Mouse (Mus musculus): ENCODE measurements around the gene Igfbp6. TPM values are rescaled to one million over a fixed set of nuclear protein-coding genes. Genes with fewer than 3 reads are reported as not detected.
A peak's percentile ranks its signal among the peaks of the same experiment; 100 is the strongest.
"Not testable (repeated sequence)": the region's sequence is repeated elsewhere in the genome, so short reads cannot be mapped to it uniquely, and the experiment has no call there.

Igfbp6 gene
- polyA plus RNA-seq, 1 experiment from 2014 or later = 27.1 TPM

DNA sequence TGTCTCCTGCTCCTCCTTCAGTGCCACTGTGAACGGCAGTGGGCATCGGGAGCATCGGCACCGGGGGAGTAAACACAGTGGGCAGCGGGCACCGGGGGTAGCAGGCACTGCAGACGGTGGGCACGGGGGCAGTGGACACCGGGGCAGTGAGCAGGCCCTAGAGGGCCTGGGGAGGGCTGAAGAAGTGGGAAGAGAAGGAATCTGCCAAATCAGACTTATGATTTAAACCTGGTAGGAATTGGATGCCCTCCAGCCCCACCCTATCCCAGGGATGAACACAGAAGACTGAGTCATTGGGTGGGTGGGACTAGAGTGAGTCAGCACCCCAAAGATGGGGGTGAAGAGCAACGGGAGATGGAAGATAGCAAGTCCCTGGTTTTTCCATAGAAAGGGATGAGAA, 1.2 kb downstream of the Igfbp6 start:
- peaks cover 13% of the 10 kb centered on the region for H3K27me3 ChIP-seq (ENCODE audit: control insufficient read depth, insufficient read depth, low read length)

GRCm38 (mm10) chr15:102146089-102146488, 1.9 kb downstream of the Igfbp6 start:
- H3K4me1 ChIP-seq (ENCODE audit: control insufficient read depth, insufficient read depth, low read length) = peaks cover 12% of the 10 kb centered on the region; the same call in 1 of the 2 replicates
- no peaks in the 10 kb centered on the region for H3K36me3 ChIP-seq (ENCODE audit: control insufficient read depth, insufficient read depth, low read length)
- H3K27ac ChIP-seq (ENCODE audit: low read depth, low read length) = no peak overlapping the region
- H3K9me3 ChIP-seq (ENCODE audit: control insufficient read depth, low read length) = no peaks in the 10 kb centered on the region
- ATAC-seq (ENCODE audit: low FRiP score, low TSS enrichment) = no peak
- H3K4me3 ChIP-seq (ENCODE audit: low read length) = no peak overlapping the region
- no peak overlapping the region for H3K9ac ChIP-seq (ENCODE audit: low read depth, low read length)
- no peak overlapping the region; the same call in 1 of the 2 replicates for H3K4me2 ChIP-seq (replicated peaks; ENCODE audit: low read depth, low read length)
- peaks cover 13% of the 10 kb centered on the region for H3K27me3 ChIP-seq (ENCODE audit: control insufficient read depth, insufficient read depth, low read length)
- WGBS = 94% methylated on average over 5 of the region's 5 CpGs

More for the DNA sequence above, 1.2 kb downstream of the Igfbp6 start:
- H3K4me2 ChIP-seq (replicated peaks; ENCODE audit: low read depth, low read length) = peak overlapping the region; percentile 41; the same call in 1 of the 2 replicates
- H3K4me1 ChIP-seq (ENCODE audit: control insufficient read depth, insufficient read depth, low read length) = peaks cover 7% of the 10 kb centered on the region; the same call in 1 of the 2 replicates
- H3K27ac ChIP-seq (ENCODE audit: low read depth, low read length) = no peak overlapping the region
- peak overlapping the region; percentile 26; the same call in 1 of the 2 replicates for H3K4me3 ChIP-seq (ENCODE audit: low read length)
- peak overlapping the region; percentile 12; the same call in 1 of the 2 replicates for H3K9ac ChIP-seq (ENCODE audit: low read depth, low read length)
- no peak for ATAC-seq (ENCODE audit: low FRiP score, low TSS enrichment)
- no peaks in the 10 kb centered on the region for H3K36me3 ChIP-seq (ENCODE audit: control insufficient read depth, insufficient read depth, low read length)
- no peaks in the 10 kb centered on the region for H3K9me3 ChIP-seq (ENCODE audit: control insufficient read depth, low read length)
- WGBS = 81% methylated on average over 10 of the region's 10 CpGs

DNA sequence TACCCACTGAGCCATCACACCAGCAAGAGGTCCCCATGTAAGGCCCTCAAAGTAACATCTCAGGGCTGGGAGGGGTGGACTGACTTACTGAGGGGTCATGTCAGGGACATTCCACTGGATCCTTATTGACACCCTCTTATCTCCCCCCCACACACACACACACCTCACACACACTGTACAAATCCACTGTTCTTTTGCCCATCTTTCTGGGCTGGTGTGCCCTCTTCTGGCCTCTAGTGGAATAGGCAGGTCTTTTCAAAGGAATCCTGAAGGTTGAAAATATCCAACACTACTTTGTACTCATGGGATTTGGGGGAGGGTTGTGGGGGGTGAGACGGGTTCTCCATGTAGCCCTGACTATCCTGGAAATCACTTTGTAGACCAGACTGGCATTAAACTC, 2.7 kb downstream of the Igfbp6 start:
- no peak for ATAC-seq (ENCODE audit: low FRiP score, low TSS enrichment)
- 0% methylated on average over 1 of the region's 1 CpGs for WGBS
- Histone ChIP-seq H3K9me3 (ENCODE audit: control insufficient read depth, low read length) (no peaks in the 10 kb centered on the region), H3K4me1 (ENCODE audit: control insufficient read depth, insufficient read depth, low read length) (peaks cover 12% of the 10 kb centered on the region; the same call in 1 of the 2 replicates), H3K36me3 (ENCODE audit: control insufficient read depth, insufficient read depth, low read length) (no peaks in the 10 kb centered on the region), H3K4me2 (replicated peaks; ENCODE audit: low read depth, low read length) (no peak overlapping the region), H3K9ac (ENCODE audit: low read depth, low read length) (no peak overlapping the region), H3K27ac (ENCODE audit: low read depth, low read length) (no peak overlapping the region), H3K4me3 (ENCODE audit: low read length) (no peak overlapping the region), H3K27me3 (ENCODE audit: control insufficient read depth, insufficient read depth, low read length) (peaks cover 13% of the 10 kb centered on the region)

DNA sequence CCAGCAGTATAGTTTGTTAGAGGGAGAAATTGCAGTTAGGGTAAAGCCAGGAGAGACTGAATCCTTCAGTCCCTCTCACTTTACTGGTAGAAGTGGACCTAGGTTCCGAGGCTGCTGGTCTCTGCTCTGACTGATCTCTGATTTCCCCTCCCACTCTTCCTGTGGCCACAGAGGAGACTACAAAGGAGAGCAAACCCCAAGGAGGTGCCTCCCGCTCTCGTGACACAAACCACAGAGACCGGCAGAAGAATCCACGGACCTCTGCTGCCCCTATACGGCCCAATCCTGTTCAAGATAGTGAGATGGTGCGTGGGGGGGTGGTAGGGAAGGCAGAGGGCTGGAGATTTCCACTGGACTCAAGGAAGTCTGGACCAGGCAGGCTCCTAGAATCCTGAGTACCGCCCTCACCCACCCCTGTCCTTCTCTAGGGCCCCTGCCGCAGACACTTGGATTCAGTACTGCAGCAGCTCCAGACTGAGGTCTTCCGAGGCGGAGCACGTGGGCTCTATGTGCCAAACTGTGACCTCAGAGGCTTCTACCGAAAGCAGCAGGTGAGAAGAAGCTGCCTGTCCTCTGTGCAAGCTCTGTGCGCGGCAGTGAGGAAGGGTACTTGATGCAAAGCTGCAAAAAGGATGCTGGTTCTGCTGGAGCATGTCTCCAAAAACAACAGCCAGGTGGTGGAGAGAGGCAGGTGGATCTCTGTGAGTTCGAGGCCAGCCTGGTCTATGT, 3.7 kb downstream of the Igfbp6 start:
- no peak overlapping the region for H3K4me3 ChIP-seq (ENCODE audit: low read length)
- no peak overlapping the region; the same call in 1 of the 2 replicates for H3K4me2 ChIP-seq (replicated peaks; ENCODE audit: low read depth, low read length)
- peaks cover 13% of the 10 kb centered on the region for H3K27me3 ChIP-seq (ENCODE audit: control insufficient read depth, insufficient read depth, low read length)
- H3K36me3 ChIP-seq (ENCODE audit: control insufficient read depth, insufficient read depth, low read length) = no peaks in the 10 kb centered on the region
- H3K9me3 ChIP-seq (ENCODE audit: control insufficient read depth, low read length) = no peaks in the 10 kb centered on the region
- H3K27ac ChIP-seq (ENCODE audit: low read depth, low read length) = no peak overlapping the region
- H3K9ac ChIP-seq (ENCODE audit: low read depth, low read length) = peak overlapping the region; percentile 18; the same call in 1 of the 2 replicates
- 57% methylated on average over 16 of the region's 16 CpGs for WGBS
- H3K4me1 ChIP-seq (ENCODE audit: control insufficient read depth, insufficient read depth, low read length) = peaks cover 12% of the 10 kb centered on the region; the same call in 1 of the 2 replicates
- ATAC-seq (ENCODE audit: low FRiP score, low TSS enrichment) = no peak

DNA sequence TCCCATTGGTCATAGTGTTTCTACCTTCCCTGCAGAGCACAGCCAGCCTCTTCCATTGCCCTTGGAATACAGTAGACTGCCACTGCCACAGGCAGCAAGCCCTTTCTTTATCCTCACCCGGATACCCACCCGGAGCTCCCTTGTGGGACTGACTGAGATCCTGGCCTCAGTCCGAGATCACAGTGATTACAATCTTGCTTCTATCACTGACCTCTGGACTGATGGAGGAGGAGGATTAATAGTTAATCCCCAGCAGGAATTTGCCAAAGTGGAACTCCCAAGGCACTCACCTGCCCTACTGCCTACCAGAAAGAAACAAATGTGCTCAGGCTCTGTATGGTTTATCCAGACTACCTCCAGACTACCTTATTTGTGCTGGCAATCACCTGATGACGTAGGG, 5.4 kb downstream of the Igfbp6 start:
- WGBS = 67% methylated on average over 4 of the region's 4 CpGs
- ATAC-seq (ENCODE audit: low FRiP score, low TSS enrichment) = no peak
- no peak overlapping the region for H3K27ac ChIP-seq (ENCODE audit: low read depth, low read length)

DNA sequence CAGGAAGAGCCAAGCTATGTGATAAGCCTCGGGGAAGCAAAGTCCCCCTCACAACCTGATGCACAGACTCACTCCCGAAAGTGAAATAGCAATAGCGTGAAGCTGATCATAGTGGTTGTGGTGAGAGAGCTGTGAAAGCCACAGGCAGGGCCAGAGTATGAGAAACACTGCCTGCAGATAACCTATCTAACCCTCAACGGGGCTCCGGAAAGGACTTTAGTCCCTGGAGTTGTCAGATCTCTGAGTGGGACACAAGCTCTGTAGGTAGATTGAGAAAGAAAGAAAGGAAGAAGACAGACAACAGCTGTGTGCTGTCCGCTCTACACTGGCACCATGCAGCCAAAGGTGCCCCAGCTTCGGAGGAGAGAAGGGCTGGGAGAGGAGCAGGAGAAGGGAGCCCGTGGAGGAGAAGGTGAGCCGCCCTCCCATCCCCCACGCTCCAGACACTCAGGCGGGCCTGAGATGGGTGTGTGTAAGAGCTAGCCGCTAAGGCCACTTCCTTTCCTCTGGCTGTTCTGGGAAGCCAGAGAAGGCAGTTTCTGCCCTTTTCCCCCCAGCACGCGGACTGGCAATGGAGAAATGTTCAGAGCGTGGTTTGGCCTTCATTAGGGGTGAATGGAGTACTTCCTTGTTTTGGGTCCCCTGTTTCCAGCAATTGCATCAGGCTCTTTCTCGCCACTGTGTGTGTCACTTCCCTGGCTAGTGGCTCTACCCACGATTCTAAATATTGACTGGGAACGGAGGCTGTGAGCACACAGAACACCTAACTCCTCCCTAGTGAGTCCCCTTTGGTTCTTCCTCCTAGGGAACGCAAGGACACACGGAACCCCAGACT, 6.4 kb downstream of the Igfbp6 start, which contains the start of gene Soat2:
Gene Soat2 (plus strand): TSS at position 226 of the 835 bp plus-strand sequence.
- no peak within 1 kb of the TSS for H3K9ac ChIP-seq (ENCODE audit: low read depth, low read length)
- H3K4me3 ChIP-seq (ENCODE audit: low read length) = no peak within 1 kb of the TSS
- no peak for ATAC-seq (ENCODE audit: low FRiP score, low TSS enrichment)
- WGBS = 43% methylated on average over 20 of the region's 20 CpGs
- peak within 1 kb of the TSS; percentile 16; the same call in 1 of the 2 replicates for H3K4me2 ChIP-seq (replicated peaks; ENCODE audit: low read depth, low read length)
- 0 out of 2 replicates have a peak, but pooled peaks cover 2% of the 10 kb centered on the region for H3K27me3 ChIP-seq (ENCODE audit: control insufficient read depth, insufficient read depth, low read length)
- H3K9me3 ChIP-seq (ENCODE audit: control insufficient read depth, low read length) = no peaks in the 10 kb centered on the region
- no peak within 1 kb of the TSS; the same call in 1 of the 2 replicates for H3K27ac ChIP-seq (ENCODE audit: low read depth, low read length)
- no peaks in the 10 kb centered on the region for H3K36me3 ChIP-seq (ENCODE audit: control insufficient read depth, insufficient read depth, low read length)
- H3K4me1 ChIP-seq (ENCODE audit: control insufficient read depth, insufficient read depth, low read length) = peaks cover 9% of the 10 kb centered on the region; the same call in 1 of the 2 replicates

More for the DNA sequence above, 5.4 kb downstream of the Igfbp6 start:
- Histone ChIP-seq H3K27me3 (ENCODE audit: control insufficient read depth, insufficient read depth, low read length) (peaks cover 10% of the 10 kb centered on the region), H3K36me3 (ENCODE audit: control insufficient read depth, insufficient read depth, low read length) (no peaks in the 10 kb centered on the region), H3K9ac (ENCODE audit: low read depth, low read length) (no peak overlapping the region), H3K4me2 (replicated peaks; ENCODE audit: low read depth, low read length) (no peak overlapping the region), H3K9me3 (ENCODE audit: control insufficient read depth, low read length) (no peaks in the 10 kb centered on the region), H3K4me1 (ENCODE audit: control insufficient read depth, insufficient read depth, low read length) (peaks cover 9% of the 10 kb centered on the region; the same call in 1 of the 2 replicates), H3K4me3 (ENCODE audit: low read length) (no peak overlapping the region)

DNA sequence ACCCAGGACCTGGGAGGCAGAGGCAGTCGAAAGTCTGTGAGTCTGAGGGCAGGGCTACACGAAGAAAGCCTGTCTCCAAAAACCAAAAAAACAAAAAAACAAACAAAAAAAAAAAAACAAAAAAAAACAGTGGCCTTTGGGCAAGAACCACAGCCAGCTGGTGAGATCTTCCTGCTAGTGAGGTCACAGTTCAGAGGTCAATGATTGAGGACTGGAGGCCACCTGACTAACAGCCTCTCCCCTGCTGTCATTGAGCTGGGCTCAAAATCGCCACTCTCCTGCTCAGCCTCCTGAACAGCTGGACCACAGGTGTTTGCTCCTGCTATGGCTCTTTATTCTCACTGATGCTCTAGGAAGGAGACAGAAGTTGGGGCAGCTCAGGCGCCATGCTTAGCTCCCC, 8.5 kb downstream of the Igfbp6 start:
- Histone ChIP-seq H3K27me3 (ENCODE audit: control insufficient read depth, insufficient read depth, low read length) (no peaks in the 10 kb centered on the region), H3K4me1 (ENCODE audit: control insufficient read depth, insufficient read depth, low read length) (peaks cover 9% of the 10 kb centered on the region; the same call in 1 of the 2 replicates), H3K4me2 (replicated peaks; ENCODE audit: low read depth, low read length) (no peak overlapping the region), H3K4me3 (ENCODE audit: low read length) (no peak overlapping the region), H3K9ac (ENCODE audit: low read depth, low read length) (no peak overlapping the region), H3K36me3 (ENCODE audit: control insufficient read depth, insufficient read depth, low read length) (no peaks in the 10 kb centered on the region), H3K27ac (ENCODE audit: low read depth, low read length) (no peak overlapping the region), H3K9me3 (ENCODE audit: control insufficient read depth, low read length) (no peaks in the 10 kb centered on the region)
- ATAC-seq (ENCODE audit: low FRiP score, low TSS enrichment) = no peak
- whole genome bisulfite sequencing = 27% methylated on average over 4 of the region's 4 CpGs

GRCm38 (mm10) chr15:102155006-102155405, 10.8 kb downstream of the Igfbp6 start:
- H3K9me3 ChIP-seq (ENCODE audit: control insufficient read depth, low read length); H3K4me3 ChIP-seq (ENCODE audit: low read length); H3K27ac ChIP-seq (ENCODE audit: low read depth, low read length); H3K27me3 ChIP-seq (ENCODE audit: control insufficient read depth, insufficient read depth, low read length); H3K4me2 ChIP-seq (replicated peaks; ENCODE audit: low read depth, low read length); H3K36me3 ChIP-seq (ENCODE audit: control insufficient read depth, insufficient read depth, low read length); H3K9ac ChIP-seq (ENCODE audit: low read depth, low read length); H3K4me1 ChIP-seq (ENCODE audit: control insufficient read depth, insufficient read depth, low read length); ATAC-seq (ENCODE audit: low FRiP score, low TSS enrichment): not testable (repeated sequence)
- WGBS = 91% methylated on average over 6 of the region's 6 CpGs

All from kidney, embryonic 14.5 days (tissue).